Mouse (Mus musculus) erythroblast, embryonic 14.5 days (primary cell): ENCODE data around the gene Rgl1.

Experiments
- GATA1 ChIP-seq: IDR thresholded peaks from 2 replicates; pipeline ENCODE4 v1.6.1; 2012; ENCODE audit warnings: low read length, inconsistent platforms, mixed read lengths
- TAL1 ChIP-seq: IDR thresholded peaks from 3 replicates; pipeline ENCODE4 v1.6.1; 2012; ENCODE audit warnings: low read length, inconsistent platforms, mixed read lengths

GRCm38 (mm10) chr1:152678451-152678850 lies 87.7 kb downstream of the Rgl1 start:
- TF ChIP-seq TAL1 (no peak), GATA1 (no peak)
